Comparison of ENCODE assay signal across 8 mouse cellular contexts in the genomic region with DNA sequence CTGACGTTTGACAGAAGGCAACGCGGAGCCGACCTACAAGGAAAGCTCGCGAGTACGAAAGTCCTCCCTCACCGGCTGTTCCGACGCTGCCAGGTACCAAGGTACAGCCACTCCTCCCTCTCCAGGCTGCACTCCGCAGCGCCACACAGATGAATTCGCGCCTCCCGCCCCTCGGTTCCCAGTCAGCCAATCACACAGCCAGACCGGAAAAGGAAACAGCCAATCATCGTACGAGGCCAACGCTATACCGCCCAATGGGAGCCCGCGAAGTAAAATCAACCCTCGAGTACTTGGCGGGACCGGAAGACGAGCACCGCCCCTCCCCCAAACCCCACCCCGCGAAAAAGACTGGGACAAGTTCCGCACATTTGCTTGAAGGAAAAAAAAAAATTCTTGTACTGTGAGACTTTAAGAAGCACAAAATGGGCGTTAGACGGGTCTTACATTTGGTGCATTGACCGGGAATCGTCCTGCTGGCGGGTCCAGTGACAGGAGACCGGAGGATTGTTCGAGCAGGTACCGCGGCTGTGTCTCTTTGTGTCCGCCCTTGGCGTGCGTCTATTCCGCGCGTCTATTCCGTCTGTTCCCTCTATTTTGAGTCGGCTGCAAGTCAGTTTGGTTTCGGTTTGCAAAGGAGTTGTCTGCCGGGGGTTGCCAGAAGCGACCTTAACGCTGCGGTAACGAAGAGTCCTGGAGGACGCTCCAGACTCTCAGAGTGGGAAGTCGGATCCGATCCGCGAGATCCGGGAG. TPM values are rescaled to one million over a fixed set of nuclear protein-coding genes. Genes with fewer than 3 reads are reported as not detected.
A peak's percentile ranks its signal among the peaks of the same experiment; 100 is the strongest.
DNase-seq lines count a peak whose midpoint lies in the region; ATAC-seq and TF ChIP-seq lines count a peak whose summit lies in the region.

A gene (minus strand): TSS at position 157 of the 750 bp plus-strand sequence.

- 0 out of 2 replicates have a peak, but pooled peaks have one; percentile 62 for TF ChIP-seq EP300 in heart, adult 2 months (IDR thresholded peaks at IDR 0.05; ENCODE audit: insufficient read depth, low read depth, low read length)

- TF ChIP-seq CTCF in heart, adult 2 months (IDR thresholded peaks at IDR 0.05), result peak; percentile 30

- peak; percentile 99 for ATAC-seq in embryonic facial prominence, embryonic 14.5 days (ENCODE audit: low read depth)
- peak; percentile 99 for ATAC-seq in limb, embryonic 13.5 days (ENCODE audit: low FRiP score, low read depth)
- ATAC-seq in midbrain, embryonic 16.5 days, result peak; percentile 99

- H3K79me2 ChIP-seq in heart, adult 2 months (replicated peaks; ENCODE audit: control insufficient read depth, insufficient read depth, low read length), result no peaks in the 10 kb centered on the region

- peak within 1 kb of the TSS; percentile 84 for H3K9ac ChIP-seq in embryonic facial prominence, embryonic 14.5 days (ENCODE audit: low read depth, low read length)
- peak within 1 kb of the TSS; percentile 79 for H3K9ac ChIP-seq in heart, adult 2 months (ENCODE audit: low read depth, low read length)
- H3K9ac ChIP-seq in limb, embryonic 13.5 days, result peak within 1 kb of the TSS; percentile 86
- H3K9ac ChIP-seq in midbrain, embryonic 16.5 days (ENCODE audit: low read depth, low read length), result peak within 1 kb of the TSS; percentile 76

- H3K4me2 ChIP-seq in embryonic facial prominence, embryonic 14.5 days (ENCODE audit: low read depth, low read length), result peak within 1 kb of the TSS; percentile 68
- peak within 1 kb of the TSS; percentile 74 for H3K4me2 ChIP-seq in limb, embryonic 13.5 days (replicated peaks)
- peak within 1 kb of the TSS; percentile 91 for H3K4me2 ChIP-seq in midbrain, embryonic 16.5 days (ENCODE audit: low read length)

- intact Hi-C loops in heart, adult 2 months (cut with DNase I), result loop anchor here (5.0 kb wide), 2 partner anchors 56 to 156 kb away; a partner anchor contains a TSS

- peaks cover 39% of the 10 kb centered on the region for H3K36me3 ChIP-seq in embryonic facial prominence, embryonic 14.5 days (ENCODE audit: control insufficient read depth, insufficient read depth, low read length)
- H3K36me3 ChIP-seq in heart, adult 2 months (ENCODE audit: control insufficient read depth, insufficient read depth, low read length), result no peaks in the 10 kb centered on the region
- peaks cover 45% of the 10 kb centered on the region for H3K36me3 ChIP-seq in limb, embryonic 13.5 days
- H3K36me3 ChIP-seq in midbrain, embryonic 16.5 days (ENCODE audit: control insufficient read depth, insufficient read depth, low read length), result peaks cover 18% of the 10 kb centered on the region

- peak; percentile 98 for DNase-seq in 3T3-L1 (ENCODE audit: low read depth, low spot score)
- peak; percentile 72 to 85 for DNase-seq in adrenal gland, postnatal 4 days (ENCODE audit: low spot score in 2 of 2)
- peak; percentile 98 for DNase-seq in embryonic facial prominence, embryonic 14.5 days (ENCODE audit: low spot score)
- DNase-seq in heart, adult 2 months, result peak; percentile 91 to 92
- peak; percentile 94 to 95 for DNase-seq in kidney, adult 8-10 months
- peak; percentile 88 to 94 for DNase-seq in spleen, postnatal 10 days (ENCODE audit: low spot score in 2 of 2)

- no peaks in the 10 kb centered on the region for H3K27me3 ChIP-seq in embryonic facial prominence, embryonic 14.5 days (replicated peaks; ENCODE audit: control insufficient read depth, insufficient read depth, low read length)
- H3K27me3 ChIP-seq in heart, adult 2 months (ENCODE audit: control insufficient read depth, insufficient read depth, low read length), result no peaks in the 10 kb centered on the region
- H3K27me3 ChIP-seq in limb, embryonic 13.5 days, result no peaks in the 10 kb centered on the region
- no peaks in the 10 kb centered on the region for H3K27me3 ChIP-seq in midbrain, embryonic 16.5 days (ENCODE audit: control insufficient read depth, insufficient read depth, low read depth, low read length)

- H3K4me1 ChIP-seq in embryonic facial prominence, embryonic 14.5 days (ENCODE audit: control insufficient read depth, insufficient read depth, low read length), result no peaks in the 10 kb centered on the region
- H3K4me1 ChIP-seq in heart, adult 2 months (ENCODE audit: control insufficient read depth, insufficient read depth, low read length), result no peaks in the 10 kb centered on the region
- H3K4me1 ChIP-seq in limb, embryonic 13.5 days, result peaks cover 12% of the 10 kb centered on the region
- H3K4me1 ChIP-seq in midbrain, embryonic 16.5 days (ENCODE audit: control insufficient read depth, insufficient read depth, low read length), result peaks cover 3% of the 10 kb centered on the region; the same call in 1 of the 2 replicates

- H3K9me3 ChIP-seq in embryonic facial prominence, embryonic 14.5 days (ENCODE audit: control insufficient read depth, low read length), result peaks cover 34% of the 10 kb centered on the region
- peaks cover 37% of the 10 kb centered on the region for H3K9me3 ChIP-seq in limb, embryonic 13.5 days
- peaks cover 10% of the 10 kb centered on the region; the same call in 1 of the 2 replicates for H3K9me3 ChIP-seq in midbrain, embryonic 16.5 days (replicated peaks; ENCODE audit: control insufficient read depth, low read length, poor library complexity, severe bottlenecking)

- H3K4me3 ChIP-seq in embryonic facial prominence, embryonic 14.5 days (ENCODE audit: low read depth, low read length), result peak within 1 kb of the TSS; percentile 87
- H3K4me3 ChIP-seq in heart, adult 2 months, result peak within 1 kb of the TSS; percentile 60
- peak within 1 kb of the TSS; percentile 86 for H3K4me3 ChIP-seq in limb, embryonic 13.5 days
- H3K4me3 ChIP-seq in midbrain, embryonic 16.5 days (ENCODE audit: low read depth, low read length), result peak within 1 kb of the TSS; percentile 80

- peak; percentile 51; the same call in 1 of the 2 replicates for TF ChIP-seq POLR2A in heart, adult 2 months (IDR thresholded peaks at IDR 0.05; ENCODE audit: insufficient read depth, low read depth, low read length)

- H3K27ac ChIP-seq in embryonic facial prominence, embryonic 14.5 days (replicated peaks; ENCODE audit: low read depth, low read length), result peak within 1 kb of the TSS; percentile 93
- H3K27ac ChIP-seq in heart, adult 2 months, result peak within 1 kb of the TSS; percentile 88
- peak within 1 kb of the TSS; percentile 89 for H3K27ac ChIP-seq in limb, embryonic 13.5 days
- H3K27ac ChIP-seq in midbrain, embryonic 16.5 days (ENCODE audit: low read length), result peak within 1 kb of the TSS; percentile 74

- under 1% methylated on average over 53 of the region's 60 CpGs for WGBS in embryonic facial prominence, embryonic 14.5 days
- WGBS in heart, adult 2 months, result under 1% methylated on average over 60 of the region's 60 CpGs
- WGBS in limb, embryonic 13.5 days, result under 1% methylated on average over 60 of the region's 60 CpGs
- under 1% methylated on average over 60 of the region's 60 CpGs for WGBS in midbrain, embryonic 16.5 days

RNA-seq across cellular contexts. Expression of the gene that starts here (rescaled TPM):
- total RNA-seq in adrenal gland, postnatal 4 days (2021), result 1 to 10 TPM; 7.0 to 7.1 TPM
- polyA plus RNA-seq in embryonic facial prominence, embryonic 14.5 days (2014; fragmentation: Nextera tagmentation; extraction: Ambion mirVana), result 7.7 and 10.0 TPM in 2 replicates
- under 1 TPM; 0.39 to 0.64 TPM for total RNA-seq in heart, adult 2 months (2021)
- 0.14 and 0.29 TPM in 2 replicates for polyA plus RNA-seq in heart, adult 2 months (2012; rRNA removed)
- polyA plus RNA-seq in limb, embryonic 13.5 days (2015; fragmentation: Nextera tagmentation; extraction: Ambion mirVana), result 8.4 and 9.5 TPM in 2 replicates
- 0.64 and 1.1 TPM in 2 replicates for polyA plus RNA-seq in midbrain, embryonic 16.5 days (2015; fragmentation: Nextera tagmentation; extraction: Ambion mirVana)

Comparison
In these comparisons a context has a peak if more than half of its experiments do, and no peak if none do; other contexts are left out.
1. Peak in every context shown above with its lines: DNase-seq, ATAC-seq, H3K4me3 ChIP-seq and H3K27ac ChIP-seq.
2. RNA of the gene that starts here (total RNA-seq): 7.0 to 7.1 TPM in adrenal gland, postnatal 4 days; 0.39 to 0.64 TPM in heart, adult 2 months; every median in the first group is over 4 times any median in the second.
3. Peak in DNase-seq, H3K4me3 ChIP-seq, H3K27ac ChIP-seq and H3K9ac ChIP-seq in heart, adult 2 months; RNA of the gene not detected or under 1 TPM.